Mouse (Mus musculus): ENCODE measurements around the gene Me1.

GRCm38 (mm10) chr9:86569314-86569910 is 126.3 kb downstream of the Me1 start:
- TF ChIP-seq POLR2A (IDR thresholded peaks at IDR 0.05; ENCODE audit: borderline replicate concordance, extremely low read depth, low read depth, low read length): no peak
- no peak for TF ChIP-seq CTCF (IDR thresholded peaks at IDR 0.05; ENCODE audit: insufficient read depth, low read length)
